Mouse (Mus musculus): ENCODE data around the gene Agpat4. TPM values are rescaled to one million over a fixed set of nuclear protein-coding genes. Genes with fewer than 3 reads are reported as not detected.
"Not testable (repeated sequence)": the region's sequence is repeated elsewhere in the genome, so short reads cannot be mapped to it uniquely, and the experiment has no call there.

Gene Agpat4
- total RNA-seq, 1 experiment from 2014 or later = 34.1 TPM

GRCm38 (mm10) chr17:12195137-12195536 is 76.6 kb downstream of the Agpat4 start:
- no peak for DNase-seq

GRCm38 (mm10) chr17:12195604-12196003 is 77.1 kb downstream of the Agpat4 start:
- no peak for DNase-seq

DNA sequence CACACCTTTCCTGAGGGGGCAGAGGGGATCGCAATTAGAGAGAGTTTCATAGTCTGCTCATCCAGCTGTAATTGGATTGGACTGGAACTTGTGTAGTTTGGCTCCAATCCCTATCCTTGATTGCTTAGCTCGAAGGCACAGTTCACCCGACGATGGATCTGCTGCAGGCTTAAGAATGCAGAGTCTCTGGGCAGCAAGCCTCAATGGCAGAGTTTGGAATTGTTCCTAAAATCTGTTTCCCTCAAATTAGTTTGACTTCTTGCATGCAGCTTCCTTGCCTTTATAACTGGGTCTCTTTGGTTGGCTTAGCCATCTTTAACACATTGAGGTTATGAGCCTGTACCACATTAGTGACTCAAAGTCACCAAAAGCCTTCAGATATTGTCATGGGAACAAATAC is 81.4 kb downstream of the Agpat4 start:
- DNase-seq = no peak

DNA sequence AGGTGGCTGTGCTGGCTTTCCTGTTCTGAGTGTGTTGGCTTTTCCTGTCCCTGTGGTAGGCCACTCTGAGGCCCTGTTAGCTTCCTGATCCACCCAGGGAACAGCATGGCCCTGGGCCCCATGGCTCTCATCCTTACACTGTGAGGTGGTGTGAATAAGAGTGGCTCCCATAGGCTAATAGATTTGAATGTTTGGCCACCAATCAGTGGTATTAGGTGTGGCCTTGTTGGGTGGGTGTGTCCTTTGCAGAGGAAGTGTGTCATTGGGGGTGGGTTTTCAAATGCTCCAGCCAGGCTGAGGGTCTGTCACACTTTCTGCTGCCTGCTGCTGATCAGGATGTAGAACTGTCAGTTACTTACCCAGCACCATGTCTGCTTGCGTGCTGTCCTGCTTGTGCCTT is 82.6 kb downstream of the Agpat4 start:
- DNase-seq = no peak

GRCm38 (mm10) chr17:12203414-12203897 is 85.0 kb downstream of the Agpat4 start:
- DNase-seq = no peak

DNA sequence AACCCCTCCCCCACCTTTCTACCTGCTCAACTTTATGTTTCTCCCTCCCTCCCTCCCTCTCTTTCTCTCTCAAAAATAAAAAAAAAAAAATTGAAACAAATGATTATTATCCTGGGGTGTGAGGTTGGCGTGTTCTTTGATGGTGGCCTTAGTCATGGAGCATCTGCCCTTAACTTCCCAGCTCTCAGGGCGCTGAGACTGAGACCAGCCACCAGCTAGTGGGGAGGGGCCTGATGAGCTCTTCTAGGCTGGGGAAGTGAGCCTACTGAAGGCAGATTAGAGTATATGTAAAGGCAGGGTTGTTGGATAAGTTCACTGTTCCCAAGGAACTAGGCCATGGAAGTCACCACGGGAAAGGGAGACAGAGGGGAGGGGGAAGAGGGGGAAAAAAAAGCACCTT is 85.7 kb downstream of the Agpat4 start:
- no peak for DNase-seq

GRCm38 (mm10) chr17:12204689-12205014 is 86.1 kb downstream of the Agpat4 start:
- DNase-seq = no peak

DNA sequence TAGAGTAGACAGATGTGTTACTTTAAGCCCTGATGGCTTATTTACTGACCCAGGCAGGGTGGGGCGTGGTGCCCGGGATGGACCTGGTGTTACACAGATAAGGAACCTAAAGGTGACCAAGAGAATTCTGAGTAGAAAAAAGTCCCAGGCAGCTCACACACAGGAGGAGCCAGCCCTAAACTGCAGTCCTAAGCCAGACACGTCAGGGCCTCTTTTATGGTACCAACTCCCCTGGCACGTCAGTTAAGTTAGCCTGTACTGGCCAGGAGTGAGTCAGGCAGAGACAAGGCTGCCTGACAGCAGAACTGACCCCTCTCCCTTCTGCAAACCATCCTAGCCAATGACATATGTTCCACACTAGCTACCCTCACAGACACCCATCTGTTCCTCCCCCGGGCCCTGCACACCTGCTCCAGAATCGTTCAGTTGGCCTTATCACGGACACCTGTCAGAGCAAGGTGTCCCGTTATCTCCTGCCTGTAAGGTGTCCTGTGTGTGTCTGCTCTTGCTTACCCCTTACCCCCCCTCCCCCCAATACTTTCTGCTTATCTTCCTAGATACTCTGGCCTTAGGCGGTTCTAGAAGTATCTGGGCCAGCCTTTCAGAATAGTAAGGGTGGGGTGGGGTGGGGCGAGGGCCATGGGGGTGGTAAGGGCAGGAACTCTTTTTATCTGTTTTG is 86.7 kb downstream of the Agpat4 start:
- no peak for DNase-seq

DNA sequence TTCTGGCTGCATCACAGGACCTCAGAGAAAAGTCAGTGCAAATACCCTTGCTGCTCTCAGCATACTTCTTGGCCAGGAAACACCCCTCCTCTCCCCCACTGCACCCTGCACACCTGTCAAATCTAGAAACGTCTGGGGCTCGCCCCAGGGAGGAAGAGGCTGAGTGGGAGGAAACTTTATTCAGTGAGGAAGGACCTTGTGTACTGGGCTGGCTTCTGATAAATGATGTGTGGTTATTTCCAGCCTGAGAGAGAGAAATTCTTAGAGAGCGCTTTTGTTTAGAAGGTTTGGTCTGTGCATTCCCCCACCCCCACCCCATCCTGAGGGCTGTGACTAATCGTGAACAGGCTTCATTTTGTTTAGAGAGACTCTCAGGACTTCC is 87.2 kb downstream of the Agpat4 start:
- DNase-seq = no peak

DNA sequence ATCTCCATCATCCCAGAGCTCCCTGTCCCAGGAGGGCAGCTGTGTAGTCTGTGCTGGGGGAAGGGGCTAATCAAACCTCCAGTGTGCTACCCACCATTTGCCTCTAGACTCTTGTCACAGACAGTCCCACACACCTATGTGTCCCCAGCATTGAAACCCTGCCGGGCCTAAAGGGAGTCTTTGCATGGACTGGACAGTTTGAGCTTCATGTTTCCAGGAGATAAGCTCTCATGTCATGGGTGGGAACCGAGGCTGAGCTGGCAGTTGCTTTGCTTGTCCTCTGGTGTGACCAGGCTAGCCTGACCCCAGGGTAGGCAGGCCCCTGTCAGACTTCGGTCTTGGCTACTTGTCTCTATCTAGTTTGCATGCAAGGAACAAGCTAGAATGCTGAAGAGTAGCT is 87.7 kb downstream of the Agpat4 start:
- no peak for DNase-seq

DNA sequence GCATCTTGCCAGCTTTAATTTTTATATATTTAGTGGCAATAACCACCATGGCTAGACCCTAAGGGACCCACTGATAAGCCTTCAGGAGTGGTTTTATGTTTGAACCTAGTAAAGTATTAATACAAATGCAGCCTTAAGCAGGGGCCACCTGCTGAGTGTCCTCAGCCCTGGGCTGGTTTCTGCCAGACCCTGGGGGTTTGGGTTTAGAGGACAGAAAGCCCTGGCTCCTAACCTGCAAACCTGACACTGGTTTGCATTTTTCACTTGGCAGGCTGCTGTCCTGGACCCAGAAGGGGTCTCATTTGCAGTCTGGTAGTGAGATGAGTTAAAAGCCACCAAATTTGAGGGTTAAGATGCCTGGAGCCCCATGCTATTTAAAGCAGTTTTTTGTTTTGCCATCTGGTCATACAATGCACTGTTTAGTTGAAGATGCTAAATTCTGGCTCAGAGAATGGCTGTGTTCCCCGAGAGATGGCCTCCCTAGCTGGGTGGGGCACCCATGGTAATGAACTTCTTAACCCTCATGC is 88.6 kb downstream of the Agpat4 start:
- DNase-seq = no peak

GRCm38 (mm10) chr17:12209481-12209880 is 91.0 kb downstream of the Agpat4 start:
- no peak for DNase-seq

DNA sequence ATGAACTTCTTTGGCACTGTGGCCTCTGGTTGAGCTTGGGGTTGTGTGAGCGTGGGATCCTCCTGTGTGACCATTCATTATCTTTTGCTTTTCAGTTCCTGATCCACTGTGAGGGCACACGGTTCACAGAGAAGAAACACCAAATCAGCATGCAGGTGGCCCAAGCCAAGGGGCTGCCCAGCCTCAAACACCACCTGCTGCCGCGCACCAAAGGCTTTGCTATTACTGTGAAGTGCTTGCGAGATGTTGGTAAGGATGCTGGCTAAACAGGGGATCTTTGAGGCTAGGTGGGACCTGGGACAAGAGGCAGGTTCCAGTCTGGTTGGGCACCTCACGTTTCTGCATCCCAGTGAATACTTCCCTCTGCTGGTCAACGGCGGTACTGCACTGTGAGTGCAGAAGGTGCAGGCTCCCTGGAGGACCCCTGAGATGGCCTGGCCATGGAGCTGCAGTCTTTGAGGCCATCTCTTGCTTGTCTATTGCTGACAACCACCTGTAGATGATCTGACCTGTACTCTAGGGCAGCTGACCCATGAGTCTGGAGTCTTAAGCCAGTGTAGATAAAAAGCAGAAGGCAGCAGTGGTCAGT is 92.1 kb downstream of the Agpat4 start:
- DNase-seq = peak; percentile 85

DNA sequence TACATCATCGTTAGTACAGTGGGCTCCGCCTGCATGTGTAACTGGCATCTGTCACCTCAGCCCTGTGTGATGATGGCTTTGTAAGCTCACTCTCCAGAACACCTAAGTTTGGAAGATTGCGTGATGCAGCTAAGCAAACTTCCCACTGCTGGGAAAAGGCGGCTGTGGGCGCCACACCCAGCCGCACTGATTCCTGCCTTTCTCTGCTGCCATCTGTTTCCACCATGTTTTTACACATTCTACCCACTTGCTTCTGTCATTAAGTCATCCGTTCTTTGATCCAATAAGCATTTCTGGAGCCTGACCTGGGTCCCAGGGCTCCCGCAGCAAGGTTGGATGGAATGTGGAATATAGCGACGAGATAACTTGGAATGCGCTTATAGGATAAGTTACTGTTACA is 93.4 kb downstream of the Agpat4 start:
- no peak for DNase-seq

GRCm38 (mm10) chr17:12212341-12212740 is 93.8 kb downstream of the Agpat4 start:
- DNase-seq = no peak

GRCm38 (mm10) chr17:12213430-12213829 is 94.9 kb downstream of the Agpat4 start:
- no peak for DNase-seq

GRCm38 (mm10) chr17:12216224-12216623 is 97.7 kb downstream of the Agpat4 start:
- DNase-seq = no peak

GRCm38 (mm10) chr17:12221926-12222325 is 103.4 kb downstream of the Agpat4 start:
- DNase-seq = peak; percentile 60

GRCm38 (mm10) chr17:12223682-12224081 is 105.2 kb downstream of the Agpat4 start:
- no peak for DNase-seq

GRCm38 (mm10) chr17:12224145-12224544 is 105.6 kb downstream of the Agpat4 start:
- no peak for DNase-seq

GRCm38 (mm10) chr17:12224551-12224950 is 106.0 kb downstream of the Agpat4 start:
- DNase-seq = not testable (repeated sequence)

- no peak for DNase-seq
Observed at GRCm38 (mm10) chr17:12225227-12225626, 106.7 kb downstream of the Agpat4 start.

- DNase-seq = no peak
Observed at GRCm38 (mm10) chr17:12226551-12226950, 108.0 kb downstream of the Agpat4 start.

DNA sequence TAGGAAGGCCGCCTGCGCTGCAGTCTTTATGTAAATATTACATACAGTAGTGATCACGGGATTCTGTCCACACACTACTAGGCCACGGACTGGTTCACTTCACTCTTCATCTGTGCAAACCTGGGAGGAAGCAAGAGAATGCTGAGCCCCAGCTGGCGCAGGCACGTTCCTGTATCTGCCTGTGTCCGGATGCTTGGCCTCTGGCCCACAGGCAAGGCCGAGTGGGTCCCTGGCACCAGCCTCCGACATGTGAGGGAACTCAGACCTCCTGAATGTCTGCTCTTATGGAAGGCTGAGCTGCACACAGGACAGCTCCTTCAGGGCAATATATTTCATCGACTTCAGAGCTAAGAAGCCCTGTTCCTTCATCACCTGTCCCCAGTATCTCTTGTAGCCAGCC is 109.5 kb downstream of the Agpat4 start:
- DNase-seq = no peak
